In the genomic region with DNA sequence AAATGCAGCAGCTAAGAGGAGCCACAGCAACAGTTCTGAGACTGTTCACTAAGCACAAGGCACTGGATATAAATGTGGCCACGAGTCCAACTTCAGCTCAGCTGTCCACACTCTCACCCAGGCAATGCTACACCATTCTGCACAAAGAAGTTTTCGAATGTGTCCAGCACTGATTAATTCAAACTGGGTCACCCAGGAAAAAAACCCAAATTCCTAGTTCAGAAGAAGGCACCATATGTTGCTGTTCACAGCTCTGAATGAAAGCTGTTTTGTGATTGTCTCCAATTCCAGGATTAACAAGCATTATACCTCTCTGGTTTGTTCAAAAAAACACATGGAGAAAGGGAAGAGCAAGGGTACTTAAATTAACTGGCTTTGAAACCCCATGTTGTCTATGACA, we compare ENCODE assay signal across 20 mouse cellular contexts.
DNase-seq lines count a peak whose midpoint lies in the region; ATAC-seq and TF ChIP-seq lines count a peak whose summit lies in the region.
"Had no signal": no experiment of that assay in that cellular context is flagged by ENCODE, and none has a peak within 500 bp of the region (broad histone marks: within the 10 kb centered on the region; RNA-seq: fewer than 3 reads in every experiment).

No protein-coding gene starts in this region.

- no peak overlapping the region for H3K4me2 ChIP-seq in forebrain, embryonic 15.5 days (replicated peaks)
- no peak overlapping the region for H3K4me2 ChIP-seq in lung, postnatal 0 days (replicated peaks; ENCODE audit: low read depth, low read length)
- H3K4me2 ChIP-seq: midbrain, embryonic 12.5 days; neural tube, embryonic 13.5 days had no signal

- H3K36me3 ChIP-seq in forebrain, embryonic 15.5 days: no peaks in the 10 kb centered on the region
- H3K36me3 ChIP-seq in forebrain, embryonic 10.5 days (replicated peaks): no peaks in the 10 kb centered on the region
- H3K36me3 ChIP-seq in lung, postnatal 0 days (ENCODE audit: insufficient read depth, low read length): no peaks in the 10 kb centered on the region
- H3K36me3 ChIP-seq: G1E; midbrain, embryonic 12.5 days; neural tube, embryonic 13.5 days had no signal

- H3K4me1 ChIP-seq in forebrain, embryonic 15.5 days: 0 out of 2 replicates have a peak, but pooled peaks cover 7% of the 10 kb centered on the region
- H3K4me1 ChIP-seq in forebrain, embryonic 10.5 days: no peaks in the 10 kb centered on the region
- no peaks in the 10 kb centered on the region for H3K4me1 ChIP-seq in lung, postnatal 0 days (ENCODE audit: insufficient read depth, low read depth, low read length)
- H3K4me1 ChIP-seq: midbrain, embryonic 12.5 days; neural tube, embryonic 13.5 days had no signal

- DNase-seq in cerebellum, postnatal 4 days (ENCODE audit: low spot score in 2 of 2): no peak
- no peak for DNase-seq in forebrain, embryonic 10.5 days (ENCODE audit: extremely low spot score, low spot score)
- peak; percentile 73 for DNase-seq in brain, adult 2 months (ENCODE audit: low read depth, low spot score)
- peak; percentile 3 to 12 for DNase-seq in layer of hippocampus, postnatal 10 days (ENCODE audit: low spot score in 2 of 2)
- DNase-seq in heart, adult 8-10 months (ENCODE audit: low spot score): no peak
- no peak for DNase-seq in lung, postnatal 0 days (ENCODE audit: low spot score)
- DNase-seq: gastrocnemius, adult 2 months; heart, adult 11 months; kidney, adult 18-20 months; kidney, postnatal 36 days; lung, adult 18-20 months; lung, postnatal 36 days had no signal

- no peak for TF ChIP-seq CTCF in lung, postnatal 0 days (IDR thresholded peaks at IDR 0.05)

- 63% methylated on average over 2 of the region's 2 CpGs for WGBS in forebrain, embryonic 15.5 days
- 85% methylated on average over 2 of the region's 2 CpGs for WGBS in forebrain, embryonic 10.5 days
- 64% methylated on average over 2 of the region's 2 CpGs for WGBS in lung, postnatal 0 days

- no peak overlapping the region for H3K9ac ChIP-seq in forebrain, embryonic 15.5 days (replicated peaks)
- H3K9ac ChIP-seq in lung, postnatal 0 days (replicated peaks; ENCODE audit: low read depth): no peak overlapping the region
- H3K9ac ChIP-seq: midbrain, embryonic 12.5 days; neural tube, embryonic 13.5 days had no signal

- ATAC-seq in cerebellum, adult (ENCODE audit: insufficient number of reproducible peaks, low FRiP score, low TSS enrichment): peak; percentile 70
- ATAC-seq in forebrain, embryonic 15.5 days (replicated peaks): peak; percentile 66; the same call in 1 of the 2 replicates
- no peak for ATAC-seq in lung, postnatal 0 days
- ATAC-seq: CD4-positive, CD25-positive, alpha-beta regulatory T cell, adult 4 months; hindbrain, postnatal 0 days had no signal

- no peaks in the 10 kb centered on the region for H3K9me3 ChIP-seq in forebrain, embryonic 15.5 days
- H3K9me3 ChIP-seq in forebrain, embryonic 10.5 days: no peaks in the 10 kb centered on the region
- no peaks in the 10 kb centered on the region for H3K9me3 ChIP-seq in lung, postnatal 0 days (ENCODE audit: low read length)
- H3K9me3 ChIP-seq: midbrain, embryonic 12.5 days; neural tube, embryonic 13.5 days had no signal

- H3K27me3 ChIP-seq in forebrain, embryonic 15.5 days: no peaks in the 10 kb centered on the region
- no peaks in the 10 kb centered on the region for H3K27me3 ChIP-seq in forebrain, embryonic 10.5 days (ENCODE audit: poor library complexity, severe bottlenecking)
- H3K27me3 ChIP-seq in lung, postnatal 0 days (replicated peaks; ENCODE audit: insufficient read depth, low read length): no peaks in the 10 kb centered on the region
- H3K27me3 ChIP-seq: midbrain, embryonic 12.5 days; neural tube, embryonic 13.5 days had no signal

- H3K27ac ChIP-seq in forebrain, embryonic 15.5 days (replicated peaks): no peak overlapping the region
- no peak overlapping the region for H3K27ac ChIP-seq in forebrain, embryonic 10.5 days
- H3K27ac ChIP-seq in lung, postnatal 0 days (ENCODE audit: low read length): no peak overlapping the region
- H3K27ac ChIP-seq: gastrocnemius, adult 2 months; hindbrain, postnatal 0 days; midbrain, embryonic 12.5 days; neural tube, embryonic 13.5 days had no signal

- no peak overlapping the region for H3K4me3 ChIP-seq in forebrain, embryonic 15.5 days
- no peak overlapping the region for H3K4me3 ChIP-seq in forebrain, embryonic 10.5 days
- no peak overlapping the region for H3K4me3 ChIP-seq in lung, postnatal 0 days (ENCODE audit: low read depth, low read length)
- H3K4me3 ChIP-seq: erythroblast, embryonic 14.5 days; gastrocnemius, adult 2 months; midbrain, embryonic 12.5 days; neural tube, embryonic 13.5 days had no signal

- no peak for TF ChIP-seq EP300 in lung, postnatal 0 days (IDR thresholded peaks at IDR 0.05)

Comparison
In these comparisons a context has a peak if more than half of its experiments do, and no peak if none do; other contexts are left out.
1. DNase-seq: peak in brain, adult 2 months (single experiment) and layer of hippocampus, postnatal 10 days (2 of 2); none in cerebellum, postnatal 4 days (0 of 2), forebrain, embryonic 10.5 days (single experiment), heart, adult 8-10 months (single experiment) and lung, postnatal 0 days (single experiment).